Mouse (Mus musculus) right cerebral cortex, postnatal 10 days (tissue): ENCODE results near the gene Dnajc3.
"Not testable (repeated sequence)": the region's sequence is repeated elsewhere in the genome, so short reads cannot be mapped to it uniquely, and the experiment has no call there.

Source experiments
- DNase-seq, 2 experiments: peaks; one replicate each; pipeline ENCODE4 v3.0.0; 2021; ENCODE audit warnings: low spot score in 2 of 2

The Dnajc3 gene

GRCm38 (mm10) chr14:118982429-118983045 is 44.8 kb downstream of the Dnajc3 start:
- not testable (repeated sequence) for DNase-seq

- DNase-seq, result no peak
Measured at GRCm38 (mm10) chr14:118983396-118983795, 45.6 kb downstream of the Dnajc3 start.

GRCm38 (mm10) chr14:118984161-118984560 is 46.4 kb downstream of the Dnajc3 start:
- DNase-seq, result no peak

- peak; percentile 72 to 79 for DNase-seq
Measured at GRCm38 (mm10) chr14:118986653-118987522, 49.1 kb downstream of the Dnajc3 start.

- no peak for DNase-seq
Measured at GRCm38 (mm10) chr14:118987523-118988496, 50.0 kb downstream of the Dnajc3 start.

DNA sequence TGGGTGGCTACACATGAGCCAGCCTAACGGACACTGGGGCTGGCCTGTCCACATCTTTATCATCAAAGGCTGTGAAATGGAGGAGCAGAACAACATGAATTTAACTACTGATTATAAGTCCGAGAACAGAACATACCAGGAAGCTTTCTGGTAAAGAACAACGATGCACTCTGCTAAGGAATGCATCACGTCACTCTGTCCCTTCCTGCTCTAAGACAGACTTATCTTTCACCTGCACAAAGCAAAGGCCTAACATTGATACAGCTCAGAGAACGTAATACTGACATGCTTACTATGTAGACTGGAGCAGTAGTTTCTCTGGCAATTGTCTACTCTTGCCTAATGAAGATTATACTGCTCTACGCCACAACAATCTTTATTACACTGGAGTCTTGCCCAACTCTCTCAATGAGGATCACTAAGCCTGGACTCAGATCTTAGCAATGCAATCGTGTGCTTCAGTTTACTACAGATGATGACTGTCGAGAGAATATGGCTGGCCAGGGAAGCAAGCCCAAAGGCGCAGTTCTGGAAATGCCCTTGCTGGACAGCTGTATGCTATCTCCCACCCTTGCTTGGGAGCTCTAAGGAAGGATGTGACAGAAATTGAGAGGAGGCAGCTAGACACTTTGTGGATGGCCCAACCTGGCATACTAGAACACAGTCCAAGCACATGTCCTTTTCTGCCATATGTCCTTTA is 57.6 kb downstream of the Dnajc3 start:
- no peak for DNase-seq

- no peak for DNase-seq
Measured at GRCm38 (mm10) chr14:119003320-119003719, 65.5 kb downstream of the Dnajc3 start.

GRCm38 (mm10) chr14:119005834-119006233 is 68.1 kb downstream of the Dnajc3 start:
- DNase-seq, result no peak

- DNase-seq, result no peak
Measured at GRCm38 (mm10) chr14:119006441-119007102, 68.8 kb downstream of the Dnajc3 start.

GRCm38 (mm10) chr14:119007103-119007951 is 69.6 kb downstream of the Dnajc3 start:
- DNase-seq, result peak; percentile 98 to 99

DNA sequence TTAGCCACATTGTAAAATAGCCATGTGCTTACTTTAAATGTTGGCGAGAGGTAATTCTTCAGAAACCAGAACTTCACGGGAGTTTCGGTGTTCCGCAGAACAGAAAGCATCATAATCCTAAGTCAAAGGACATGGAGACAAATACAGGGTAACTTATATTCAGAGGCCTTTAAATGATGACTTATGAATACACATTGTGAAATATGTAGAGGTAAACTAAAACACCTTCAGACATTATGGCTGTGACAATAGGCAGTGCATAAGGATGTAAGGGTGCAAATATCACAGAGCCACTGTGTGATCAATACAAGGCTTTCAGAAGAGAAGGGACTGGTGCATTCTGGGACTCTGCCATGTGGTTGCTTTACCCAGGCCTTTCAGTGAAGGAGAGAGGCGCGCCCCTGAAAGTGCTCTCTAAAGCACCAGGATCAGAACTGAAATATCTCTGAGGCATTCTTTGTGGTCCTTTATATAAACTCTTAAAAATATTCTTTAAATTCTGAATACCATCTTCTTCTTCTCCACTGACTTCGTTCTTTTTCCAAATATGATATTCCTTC is 70.3 kb downstream of the Dnajc3 start:
- DNase-seq, result no peak

- DNase-seq, result no peak
Measured at GRCm38 (mm10) chr14:119009531-119009930, 71.8 kb downstream of the Dnajc3 start.

GRCm38 (mm10) chr14:119012607-119013431 is 75.0 kb downstream of the Dnajc3 start:
- DNase-seq, result peak; percentile 85 to 87

DNA sequence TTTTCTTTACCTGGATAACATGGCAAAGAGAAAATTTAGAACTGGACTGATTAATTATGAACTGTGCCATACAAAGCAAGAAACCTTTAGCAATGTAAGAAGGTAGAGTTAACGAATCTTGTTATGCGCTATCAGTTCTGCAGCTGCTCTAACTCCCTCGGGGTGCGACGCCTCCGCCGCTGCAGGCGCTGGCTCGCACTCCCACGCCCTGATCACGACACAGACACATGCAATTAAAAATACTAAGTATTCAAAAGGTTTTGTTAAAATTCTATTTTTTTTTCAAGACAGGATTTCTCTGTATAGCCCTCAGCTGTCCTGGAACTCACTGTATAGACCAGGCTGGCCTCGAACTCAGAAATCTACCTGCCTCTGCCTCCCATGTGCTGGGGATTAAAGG is 75.8 kb downstream of the Dnajc3 start:
- no peak for DNase-seq

DNA sequence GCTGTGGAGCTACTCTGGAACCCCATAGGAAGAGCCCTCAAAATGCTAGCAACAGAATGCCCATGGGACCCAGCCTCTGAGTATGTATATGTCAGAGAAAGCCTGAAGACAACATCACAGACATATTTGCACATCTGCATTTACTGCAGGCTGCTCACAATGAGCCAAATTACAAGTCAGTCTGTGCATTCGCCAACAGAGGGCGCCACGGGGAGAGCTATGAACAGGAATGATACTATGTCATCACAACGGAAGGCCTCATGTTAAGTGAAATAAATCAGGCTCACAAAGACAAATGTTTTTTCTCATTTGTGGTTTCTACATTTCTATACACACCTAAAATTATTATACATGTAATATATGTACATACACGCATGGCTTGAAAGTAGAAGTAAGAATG is 88.1 kb downstream of the Dnajc3 start:
- no peak for DNase-seq

DNA sequence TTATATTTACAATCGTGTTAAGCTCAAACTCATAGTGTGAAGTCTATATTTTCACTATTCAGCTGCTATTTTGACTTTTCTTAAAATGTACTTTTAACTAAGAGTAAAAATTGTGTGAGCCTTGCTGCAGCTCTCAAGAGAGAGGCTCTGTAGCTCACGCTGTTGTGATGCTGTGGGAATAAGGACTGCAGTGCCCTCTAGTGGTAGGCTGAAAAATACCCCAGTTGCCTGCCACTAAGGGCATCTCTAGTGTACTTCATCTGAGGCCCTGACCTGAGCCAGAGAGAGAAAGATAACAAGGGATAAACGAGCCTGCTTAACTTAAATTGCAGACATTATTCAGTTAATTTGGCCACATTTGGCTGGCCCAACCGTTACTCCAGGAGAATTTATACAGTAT is 89.4 kb downstream of the Dnajc3 start:
- DNase-seq, result peak in 1 of 2 experiments; percentile 60

DNA sequence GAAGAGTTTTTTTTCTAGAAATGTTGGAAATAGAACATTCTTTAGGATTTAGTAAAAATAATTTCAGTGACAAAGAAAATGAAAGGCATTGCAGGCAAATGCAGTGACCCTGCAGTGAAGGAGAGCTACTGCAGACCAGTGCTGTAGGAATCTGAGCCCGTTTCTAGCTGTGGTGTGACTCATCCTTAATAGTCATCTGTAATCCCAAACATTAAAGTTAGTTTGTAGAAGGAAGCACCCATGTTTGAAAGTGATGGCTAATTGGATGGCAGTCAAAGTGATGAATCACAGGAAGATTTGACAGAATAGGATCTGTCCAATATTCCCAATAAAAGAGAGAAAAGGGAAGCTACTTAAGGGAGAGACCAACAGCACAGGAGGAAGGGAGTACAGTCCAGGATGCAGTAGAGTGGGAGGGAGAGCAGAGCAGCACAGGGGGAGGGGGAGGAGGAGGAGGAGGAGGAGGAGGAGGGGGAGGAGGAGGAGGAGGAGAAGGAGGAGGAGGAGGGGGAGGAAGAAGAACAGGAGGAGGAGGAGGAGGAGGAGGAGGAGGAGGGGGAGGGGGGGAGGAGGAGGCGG is 90.0 kb downstream of the Dnajc3 start:
- no peak for DNase-seq
